Mouse (Mus musculus): ENCODE results near the gene Tshb. TPM values are rescaled to one million over a fixed set of nuclear protein-coding genes. Genes with fewer than 3 reads are reported as not detected.

Gene Tshb
- total RNA-seq, 2 experiments from 2014 or later = not detected

- intact Hi-C loops (cut with DNase I) = no loop called here
- DNase-seq = peak; percentile 34
These were observed 44.2 kb downstream of the Tshb start for GRCm38 (mm10) chr3:102738161-102738901.

GRCm38 (mm10) chr3:102737106-102737505, 45.4 kb downstream of the Tshb start:
- peak; percentile 79 for DNase-seq
- intact Hi-C loops (cut with DNase I) = no loop called here

GRCm38 (mm10) chr3:102736436-102736835, 46.1 kb downstream of the Tshb start:
- intact Hi-C loops (cut with DNase I) = no loop called here
- DNase-seq = no peak

- no peak for DNase-seq
- intact Hi-C loops (cut with DNase I) = no loop called here
These were observed 46.9 kb downstream of the Tshb start for GRCm38 (mm10) chr3:102735638-102736037.

GRCm38 (mm10) chr3:102735031-102735558, 47.4 kb downstream of the Tshb start:
- peak; percentile 20 for DNase-seq
- intact Hi-C loops (cut with DNase I) = no loop called here

GRCm38 (mm10) chr3:102734313-102735030, 48.0 kb downstream of the Tshb start, which contains the start of gene Tspan2:
TSS of gene Tspan2 (plus strand) at chr3:102734529.
- intact Hi-C loops (cut with DNase I) = no loop called here
- peak; percentile 57 for DNase-seq

- DNase-seq = no peak
- intact Hi-C loops (cut with DNase I) = no loop called here
These were observed 48.6 kb downstream of the Tshb start for GRCm38 (mm10) chr3:102733936-102734312.

- intact Hi-C loops (cut with DNase I) = no loop called here
- DNase-seq = no peak
These were observed 49.5 kb downstream of the Tshb start for GRCm38 (mm10) chr3:102733050-102733449.

- intact Hi-C loops (cut with DNase I) = no loop called here
- DNase-seq = no peak
These were observed 49.9 kb downstream of the Tshb start for GRCm38 (mm10) chr3:102732619-102733018.

GRCm38 (mm10) chr3:102731112-102731511, 51.4 kb downstream of the Tshb start:
- intact Hi-C loops (cut with DNase I) = no loop called here
- no peak for DNase-seq

- no peak for DNase-seq
- intact Hi-C loops (cut with DNase I) = no loop called here
These were observed 53.1 kb downstream of the Tshb start for GRCm38 (mm10) chr3:102729416-102729815.

Other genes starting within 250 kb of the Tshb start
- 10 to 100 TPM; 23.6 to 30.7 TPM for gene Tspan2, start 48.2 kb downstream of the Tshb start, total RNA-seq (2021)
- not detected for gene Sycp1, start 153.4 kb upstream of the Tshb start, total RNA-seq (2021)
- gene Nr1h5, start 181.4 kb upstream of the Tshb start, total RNA-seq (2021) = not detected
- 10 to 100 TPM; 91.5 to 98.7 TPM for gene Sike1, start 213.0 kb upstream of the Tshb start, total RNA-seq (2021)
- 100 to 1,000 TPM; 324 to 349 TPM for gene Csde1, start 237.7 kb upstream of the Tshb start, total RNA-seq (2021)